Mouse (Mus musculus) midbrain, embryonic 16.5 days (tissue): ENCODE measurements around the gene Gm49337. TPM values are rescaled to one million over a fixed set of nuclear protein-coding genes. Genes with fewer than 3 reads are reported as not detected.
A peak's percentile ranks its signal among the peaks of the same experiment; 100 is the strongest.
"Not testable (repeated sequence)": the region's sequence is repeated elsewhere in the genome, so short reads cannot be mapped to it uniquely, and the experiment has no call there.

ENCODE experiments used
- ATAC-seq: fragments of 200-750 bp; cut with Nextera tagmentation; 2 replicates; pipeline ENCODE4 v1.8.0; 2017; ENCODE audit warnings: moderate TSS enrichment
- H3K27ac ChIP-seq: fragments of 300-500 bp; sonication (generic); 2 replicates; pipeline ENCODE4 v1.5.1; 2014; ENCODE audit warnings: mild to moderate bottlenecking, low read length, mixed read lengths
- H3K27me3 ChIP-seq: fragments of 300-500 bp; sonication (generic); 2 replicates; pipeline ENCODE4 v1.6.1; 2014; ENCODE audit warnings: low read depth, low read length, mixed read lengths; ENCODE audit not compliant: control insufficient read depth, insufficient read depth
- H3K36me3 ChIP-seq: fragments of 300-500 bp; sonication (generic); 2 replicates; pipeline ENCODE4 v1.6.1; 2014; ENCODE audit warnings: mild to moderate bottlenecking, low read length, moderate library complexity, mixed read lengths; ENCODE audit not compliant: control insufficient read depth, insufficient read depth
- H3K4me1 ChIP-seq: fragments of 300-500 bp; sonication (generic); 2 replicates; pipeline ENCODE4 v1.6.1; 2014; ENCODE audit warnings: mild to moderate bottlenecking, low read length, mixed read lengths; ENCODE audit not compliant: control insufficient read depth, insufficient read depth
- H3K4me2 ChIP-seq: fragments of 300-500 bp; sonication (generic); 2 replicates; pipeline ENCODE4 v1.6.1; 2014; ENCODE audit warnings: mild to moderate bottlenecking, low read length, mixed read lengths
- H3K4me3 ChIP-seq: fragments of 300-500 bp; sonication (generic); 2 replicates; pipeline ENCODE4 v1.5.1; 2014; ENCODE audit warnings: low read depth, mild to moderate bottlenecking, low read length, moderate library complexity, mixed read lengths
- H3K9ac ChIP-seq: fragments of 300-500 bp; sonication (generic); 2 replicates; pipeline ENCODE4 v1.6.1; 2014; ENCODE audit warnings: low read depth, low read length, mixed read lengths
- H3K9me3 ChIP-seq: fragments of 300-500 bp; sonication (generic); replicated peaks from 2 replicates; pipeline ENCODE4 v1.6.1; 2014; ENCODE audit warnings: mild to moderate bottlenecking, low read length, mixed read lengths; ENCODE audit not compliant: control insufficient read depth, poor library complexity, severe bottlenecking
- WGBS: fragments of 180-500 bp; shearing (Covaris S2); extraction: QIAGEN DNeasy Blood & Tissue Kit; methylation state at CpG from one replicate; pipeline ENCODE4 v1.1.7; 2014; 5-methylcytosine and 5-hydroxymethylcytosine counted together
- polyA plus RNA-seq: library from polyadenylated mRNA; unstranded; fragments of >200 nt; fragmentation: Nextera tagmentation; extraction: Ambion mirVana; gene quantifications from 2 replicates; pipeline ENCODE4 v1.2.1, GENCODE M21; 2015

Gm49337 gene
- polyA plus RNA-seq, 1 experiment from 2014 or later = not detected

DNA sequence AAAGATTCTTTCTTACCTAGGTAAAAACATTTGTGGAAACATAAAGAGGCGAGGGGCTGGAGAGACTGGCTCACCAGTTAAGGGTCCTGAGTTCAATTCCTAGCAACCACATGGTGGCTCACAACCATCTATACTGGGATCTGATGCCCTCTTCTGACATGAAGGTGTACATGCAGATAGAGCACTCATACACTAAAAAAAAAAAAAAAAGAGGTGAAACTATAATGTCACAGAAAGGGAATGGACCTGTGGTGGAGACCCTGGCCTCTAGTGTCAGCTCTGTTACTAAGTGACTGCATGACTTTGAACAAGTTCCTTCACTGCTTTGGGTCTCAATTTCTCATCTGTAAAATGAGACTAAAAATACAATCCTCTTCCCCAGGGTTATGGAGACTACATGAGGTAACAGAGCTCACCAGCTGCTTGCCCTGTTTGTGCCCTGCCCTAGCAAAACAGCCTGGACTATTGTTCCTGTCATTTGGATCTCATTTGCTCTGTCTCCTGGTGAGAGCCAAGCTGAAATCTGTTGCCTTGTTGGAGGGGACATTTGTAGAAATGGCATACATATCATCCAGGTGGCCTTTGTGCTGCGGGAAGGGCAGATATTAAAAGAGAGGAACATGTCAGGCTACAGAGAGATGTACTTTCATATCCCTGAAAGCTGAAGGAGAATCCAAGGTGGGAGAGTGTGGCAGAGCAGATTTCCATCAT, 42.9 kb downstream of the Gm49337 start:
- ATAC-seq = no peak
- Histone ChIP-seq H3K9me3 (no peaks in the 10 kb centered on the region), H3K27ac (no peak overlapping the region), H3K4me2 (no peak overlapping the region), H3K4me1 (peaks cover 6% of the 10 kb centered on the region), H3K36me3 (no peaks in the 10 kb centered on the region), H3K27me3 (no peaks in the 10 kb centered on the region), H3K9ac (no peak overlapping the region), H3K4me3 (no peak overlapping the region)
- 88% methylated on average over 2 of the region's 2 CpGs for WGBS

DNA sequence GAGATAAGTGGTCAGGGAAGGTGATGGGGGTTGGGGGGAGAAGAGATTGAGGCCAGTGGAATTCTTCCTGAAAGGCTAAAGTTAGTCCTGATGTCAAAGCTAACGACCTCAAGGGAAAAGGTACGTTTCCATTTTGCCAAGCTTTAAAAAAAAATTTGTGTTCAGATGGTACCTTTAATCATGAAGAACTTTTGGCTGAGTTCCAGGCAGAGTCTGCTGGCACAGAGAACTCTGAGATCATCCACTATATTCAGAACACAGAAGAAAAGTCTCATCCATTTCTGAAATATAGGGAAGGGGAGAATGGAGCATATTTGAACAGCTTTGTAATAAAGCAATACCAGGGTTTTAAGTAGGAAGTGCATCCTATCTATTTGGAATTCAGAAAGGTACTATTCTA, 43.9 kb downstream of the Gm49337 start:
- no peaks in the 10 kb centered on the region for H3K36me3 ChIP-seq
- ATAC-seq = no peak
- H3K27me3 ChIP-seq = no peaks in the 10 kb centered on the region
- no peak overlapping the region for H3K27ac ChIP-seq
- peaks cover 6% of the 10 kb centered on the region for H3K4me1 ChIP-seq
- no peak overlapping the region for H3K4me2 ChIP-seq
- 70% methylated on average over 2 of the region's 2 CpGs for WGBS
- H3K4me3 ChIP-seq = no peak overlapping the region
- H3K9me3 ChIP-seq = no peaks in the 10 kb centered on the region
- no peak overlapping the region for H3K9ac ChIP-seq

DNA sequence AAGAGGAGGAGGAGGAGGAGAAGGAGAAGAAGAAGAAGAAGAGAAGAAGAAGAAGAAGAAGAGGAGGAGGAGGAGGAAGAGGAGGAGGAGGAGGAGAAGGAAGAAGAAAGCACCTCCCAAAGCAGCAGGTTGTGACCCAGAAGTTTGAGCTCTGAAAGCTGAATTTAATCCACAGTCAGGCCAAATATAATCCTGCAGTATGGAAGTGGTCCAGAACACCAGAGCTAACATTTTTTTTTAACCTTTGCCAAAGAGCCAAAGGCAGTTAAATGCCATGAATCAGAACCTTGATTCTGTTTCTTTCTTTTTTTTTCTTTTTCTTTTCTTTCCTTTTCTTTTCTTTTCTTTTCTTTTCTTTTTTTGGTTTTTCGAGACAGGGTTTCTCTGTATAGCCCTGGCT, 44.5 kb downstream of the Gm49337 start:
- not testable (repeated sequence) for H3K4me1 ChIP-seq, ATAC-seq, H3K36me3 ChIP-seq, H3K9ac ChIP-seq, H3K9me3 ChIP-seq, H3K4me3 ChIP-seq, H3K27ac ChIP-seq, H3K27me3 ChIP-seq, H3K4me2 ChIP-seq
- whole genome bisulfite sequencing = 100% methylated on average over 1 of the region's 1 CpGs

GRCm38 (mm10) chr4:116219056-116219455, 45.9 kb downstream of the Gm49337 start:
- no peaks in the 10 kb centered on the region for H3K27me3 ChIP-seq
- H3K36me3 ChIP-seq = no peaks in the 10 kb centered on the region
- H3K4me3 ChIP-seq = no peak overlapping the region
- H3K9me3 ChIP-seq = no peaks in the 10 kb centered on the region
- no peak overlapping the region for H3K4me2 ChIP-seq
- no peak for ATAC-seq
- H3K4me1 ChIP-seq = peaks cover 6% of the 10 kb centered on the region
- H3K27ac ChIP-seq = no peak overlapping the region
- 79% methylated on average over 1 of the region's 1 CpGs for WGBS
- H3K9ac ChIP-seq = no peak overlapping the region

GRCm38 (mm10) chr4:116220071-116220650, 47.0 kb downstream of the Gm49337 start:
- Histone ChIP-seq H3K9me3 (no peaks in the 10 kb centered on the region), H3K9ac (peak overlapping the region; percentile 87), H3K36me3 (no peaks in the 10 kb centered on the region), H3K4me1 (peaks cover 7% of the 10 kb centered on the region), H3K27me3 (no peaks in the 10 kb centered on the region), H3K4me2 (peak overlapping the region; percentile 50), H3K4me3 (peak overlapping the region; percentile 52), H3K27ac (peak overlapping the region; percentile 100)
- WGBS = 2% methylated on average over 6 of the region's 6 CpGs
- no peak for ATAC-seq

- WGBS = under 1% methylated on average over 25 of the region's 26 CpGs
- Histone ChIP-seq H3K4me2 (peak overlapping the region; percentile 50), H3K27ac (peak overlapping the region; percentile 100), H3K27me3 (no peaks in the 10 kb centered on the region), H3K9me3 (no peaks in the 10 kb centered on the region), H3K36me3 (no peaks in the 10 kb centered on the region), H3K4me3 (peak overlapping the region; percentile 52), H3K9ac (peak overlapping the region; percentile 87), H3K4me1 (peaks cover 9% of the 10 kb centered on the region)
- ATAC-seq = no peak
These were observed 47.6 kb downstream of the Gm49337 start for GRCm38 (mm10) chr4:116220780-116221139.

DNA sequence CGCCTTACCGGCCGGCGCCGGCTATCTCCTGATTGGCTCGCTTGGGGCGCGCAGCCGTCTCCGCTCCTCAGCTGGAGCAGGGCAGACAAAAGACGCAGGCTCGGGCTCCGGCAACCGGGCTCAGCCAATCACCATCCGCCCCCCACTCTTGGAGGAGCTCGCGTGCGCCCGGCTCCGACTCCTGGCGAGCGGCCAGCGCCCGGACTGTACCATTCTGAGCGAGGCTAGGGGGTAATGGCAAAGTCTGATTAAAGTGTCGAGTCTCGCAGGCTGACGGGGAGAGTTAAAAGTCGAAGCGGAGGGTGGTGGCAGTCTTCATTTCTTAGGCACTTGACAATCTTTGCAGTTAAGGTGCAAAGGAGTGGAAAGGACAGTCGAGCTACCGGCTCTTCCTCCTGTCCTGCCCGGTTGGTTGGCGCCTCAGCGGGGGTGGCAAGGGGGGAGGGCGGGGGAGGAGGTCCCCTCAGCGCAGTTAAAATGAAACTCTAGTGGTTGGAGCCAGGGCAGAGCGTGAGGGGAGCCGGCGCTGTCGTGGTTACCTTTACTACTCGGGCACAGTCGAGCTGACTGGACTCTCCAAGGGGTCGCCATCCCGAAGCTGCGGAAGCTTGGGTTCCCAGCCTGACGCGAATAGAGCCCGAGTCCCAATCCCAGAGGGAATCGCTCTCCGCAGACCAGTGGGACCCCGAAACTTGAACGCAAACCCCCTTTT, 48.1 kb downstream of the Gm49337 start, which contains the start of gene Pik3r3:
Pik3r3 (plus strand) TSS at position 479 of the 712 bp plus-strand sequence.
- under 1% methylated on average over 49 of the region's 53 CpGs for WGBS
- no peaks in the 10 kb centered on the region for H3K36me3 ChIP-seq
- peak within 1 kb of the TSS; percentile 100 for H3K27ac ChIP-seq
- no peaks in the 10 kb centered on the region for H3K9me3 ChIP-seq
- no peaks in the 10 kb centered on the region for H3K27me3 ChIP-seq
- peaks cover 9% of the 10 kb centered on the region for H3K4me1 ChIP-seq
- peak within 1 kb of the TSS; percentile 52 for H3K4me3 ChIP-seq
- ATAC-seq = peak; percentile 99
- peak within 1 kb of the TSS; percentile 87 for H3K9ac ChIP-seq
- peak within 1 kb of the TSS; percentile 55 for H3K4me2 ChIP-seq

- WGBS = under 1% methylated on average over 23 of the region's 23 CpGs
These were observed 49.0 kb downstream of the Gm49337 start for GRCm38 (mm10) chr4:116221996-116222842.

More at GRCm38 (mm10) chr4:116221996-116222842, 49.0 kb downstream of the Gm49337 start:
- no peaks in the 10 kb centered on the region for H3K36me3 ChIP-seq
- H3K27me3 ChIP-seq = no peaks in the 10 kb centered on the region
- peak overlapping the region; percentile 76 for H3K9ac ChIP-seq
- no peaks in the 10 kb centered on the region for H3K9me3 ChIP-seq
- no peak for ATAC-seq
- H3K4me3 ChIP-seq = peak overlapping the region; percentile 52
- peak overlapping the region; percentile 100 for H3K27ac ChIP-seq
- peaks cover 15% of the 10 kb centered on the region for H3K4me1 ChIP-seq
- peak overlapping the region; percentile 47 for H3K4me2 ChIP-seq
